Mouse (Mus musculus) kidney, embryonic 16.5 days (tissue): ENCODE data around the gene Lhfpl4. TPM values are rescaled to one million over a fixed set of nuclear protein-coding genes. Genes with fewer than 3 reads are reported as not detected.
A peak's percentile ranks its signal among the peaks of the same experiment; 100 is the strongest.

Experiments used
- ATAC-seq: fragments of 200-750 bp; cut with Nextera tagmentation; 2 replicates; pipeline ENCODE4 v1.8.0; 2017; ENCODE audit warnings: moderate TSS enrichment; ENCODE audit not compliant: low FRiP score, low TSS enrichment
- H3K27ac ChIP-seq: fragments of 300-500 bp; sonication (generic); 2 replicates; pipeline ENCODE4 v1.5.1; 2014; ENCODE audit warnings: low read length
- H3K27me3 ChIP-seq: fragments of 300-500 bp; sonication (generic); 2 replicates; pipeline ENCODE4 v1.6.1; 2014; ENCODE audit warnings: low read length, control low read depth, mixed read lengths; ENCODE audit not compliant: insufficient read depth
- H3K36me3 ChIP-seq: fragments of 300-500 bp; sonication (generic); 2 replicates; pipeline ENCODE4 v1.6.1; 2014; ENCODE audit warnings: low read length, control low read depth, mixed read lengths; ENCODE audit not compliant: insufficient read depth
- H3K4me1 ChIP-seq: fragments of 300-500 bp; sonication (generic); 2 replicates; pipeline ENCODE4 v1.6.1; 2014; ENCODE audit warnings: low read length, control low read depth, mixed read lengths; ENCODE audit not compliant: insufficient read depth
- H3K4me2 ChIP-seq: fragments of 300-500 bp; sonication (generic); replicated peaks from 2 replicates; pipeline ENCODE4 v1.6.1; 2014; ENCODE audit warnings: low read depth, low read length
- H3K4me3 ChIP-seq: fragments of 300-500 bp; sonication (generic); 2 replicates; pipeline ENCODE4 v1.5.1; 2014; ENCODE audit warnings: mild to moderate bottlenecking, low read length
- H3K9ac ChIP-seq: fragments of 300-500 bp; sonication (generic); replicated peaks from 2 replicates; pipeline ENCODE4 v1.6.1; 2014; ENCODE audit warnings: low read length
- H3K9me3 ChIP-seq: fragments of 300-500 bp; sonication (generic); 2 replicates; pipeline ENCODE4 v1.6.1; 2016; ENCODE audit warnings: low read length, control low read depth
- WGBS: fragments of 180-500 bp; shearing (Covaris S2); extraction: QIAGEN DNeasy Blood & Tissue Kit; methylation state at CpG from one replicate; pipeline ENCODE4 v1.1.7; 2014; 5-methylcytosine and 5-hydroxymethylcytosine counted together
- polyA plus RNA-seq: library from polyadenylated mRNA; unstranded; fragments of >200 nt; fragmentation: Nextera tagmentation; extraction: Ambion mirVana; gene quantifications from 2 replicates; pipeline ENCODE4 v1.2.1, GENCODE M21; 2015

Gene Lhfpl4
- polyA plus RNA-seq, 1 experiment from 2014 or later: 0.60 TPM

DNA sequence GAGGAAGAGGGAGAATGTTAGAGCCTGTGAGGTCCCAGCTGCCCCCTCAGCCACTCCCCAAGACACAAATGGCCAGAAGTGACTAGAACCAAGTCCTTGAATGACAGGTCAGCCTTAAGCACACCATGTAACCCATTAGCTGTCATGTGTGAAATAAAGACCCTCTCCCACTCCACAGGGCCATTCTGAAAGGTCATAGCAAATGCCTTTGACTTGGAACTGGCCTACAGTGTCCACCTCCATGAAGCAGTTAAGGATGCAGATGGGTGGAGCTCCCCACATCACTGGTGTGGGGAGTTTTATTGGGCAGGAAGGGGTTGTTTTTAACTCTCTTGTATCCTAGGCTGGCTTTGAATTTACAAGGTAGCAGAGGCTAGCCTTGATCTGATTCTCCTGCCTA lies 23.2 kb downstream of the Lhfpl4 start:
- Histone ChIP-seq H3K9me3 (no peaks in the 10 kb centered on the region), H3K36me3 (no peaks in the 10 kb centered on the region), H3K4me3 (no peak overlapping the region), H3K4me1 (peaks cover 5% of the 10 kb centered on the region), H3K4me2 (no peak overlapping the region), H3K27me3 (no peaks in the 10 kb centered on the region), H3K27ac (no peak overlapping the region), H3K9ac (no peak overlapping the region)
- peak; percentile 35; the same call in 1 of the 2 replicates for ATAC-seq

DNA sequence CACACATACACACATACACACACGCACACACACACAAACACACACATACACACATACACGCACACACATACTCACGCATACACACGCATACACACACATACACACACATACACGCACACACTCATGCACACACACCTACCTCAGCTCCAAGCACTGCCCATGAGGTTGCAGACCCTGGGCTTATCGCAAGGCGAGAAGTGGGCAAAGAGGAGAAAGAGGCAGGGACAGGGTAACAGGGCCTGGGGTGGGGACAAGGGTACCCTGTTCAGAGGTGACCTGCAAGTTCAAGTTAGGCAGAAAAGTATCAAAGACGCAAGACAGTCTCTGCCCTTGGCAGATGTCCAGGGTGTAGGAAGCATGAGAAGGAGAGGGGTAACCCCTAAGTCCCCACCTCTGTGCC lies 24.5 kb downstream of the Lhfpl4 start:
- H3K9ac ChIP-seq: no peak overlapping the region
- H3K4me1 ChIP-seq: peaks cover 10% of the 10 kb centered on the region
- no peak overlapping the region for H3K4me2 ChIP-seq
- 90% methylated on average over 8 of the region's 8 CpGs for WGBS
- no peaks in the 10 kb centered on the region for H3K9me3 ChIP-seq
- no peak for ATAC-seq
- no peaks in the 10 kb centered on the region for H3K36me3 ChIP-seq
- H3K27me3 ChIP-seq: no peaks in the 10 kb centered on the region
- no peak overlapping the region for H3K4me3 ChIP-seq
- no peak overlapping the region for H3K27ac ChIP-seq

DNA sequence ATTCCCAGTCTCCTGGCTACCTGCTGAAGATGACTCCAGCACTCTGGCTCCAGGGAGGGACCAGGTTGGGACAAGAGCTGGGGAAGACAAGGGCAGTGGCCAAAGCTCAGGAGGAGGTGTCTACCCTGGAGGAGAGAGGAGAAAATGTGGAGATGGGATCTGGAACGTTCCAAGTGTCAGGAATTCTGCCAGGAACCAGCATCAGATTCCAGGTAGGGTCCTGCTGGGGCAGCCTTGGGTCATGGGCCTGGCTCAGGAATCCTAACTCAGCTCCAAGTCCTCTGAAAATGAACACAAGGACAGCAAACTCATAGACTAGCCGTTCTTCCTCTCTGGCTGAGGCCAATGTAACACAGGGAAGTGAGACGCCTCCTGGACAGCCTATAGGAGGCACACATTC lies 25.3 kb downstream of the Lhfpl4 start:
- no peak overlapping the region for H3K4me2 ChIP-seq
- 61% methylated on average over 3 of the region's 3 CpGs for WGBS
- no peak for ATAC-seq
- H3K4me1 ChIP-seq: peaks cover 10% of the 10 kb centered on the region
- H3K9ac ChIP-seq: no peak overlapping the region
- no peaks in the 10 kb centered on the region for H3K27me3 ChIP-seq
- H3K9me3 ChIP-seq: no peaks in the 10 kb centered on the region
- H3K27ac ChIP-seq: no peak overlapping the region
- H3K4me3 ChIP-seq: no peak overlapping the region
- H3K36me3 ChIP-seq: no peaks in the 10 kb centered on the region

DNA sequence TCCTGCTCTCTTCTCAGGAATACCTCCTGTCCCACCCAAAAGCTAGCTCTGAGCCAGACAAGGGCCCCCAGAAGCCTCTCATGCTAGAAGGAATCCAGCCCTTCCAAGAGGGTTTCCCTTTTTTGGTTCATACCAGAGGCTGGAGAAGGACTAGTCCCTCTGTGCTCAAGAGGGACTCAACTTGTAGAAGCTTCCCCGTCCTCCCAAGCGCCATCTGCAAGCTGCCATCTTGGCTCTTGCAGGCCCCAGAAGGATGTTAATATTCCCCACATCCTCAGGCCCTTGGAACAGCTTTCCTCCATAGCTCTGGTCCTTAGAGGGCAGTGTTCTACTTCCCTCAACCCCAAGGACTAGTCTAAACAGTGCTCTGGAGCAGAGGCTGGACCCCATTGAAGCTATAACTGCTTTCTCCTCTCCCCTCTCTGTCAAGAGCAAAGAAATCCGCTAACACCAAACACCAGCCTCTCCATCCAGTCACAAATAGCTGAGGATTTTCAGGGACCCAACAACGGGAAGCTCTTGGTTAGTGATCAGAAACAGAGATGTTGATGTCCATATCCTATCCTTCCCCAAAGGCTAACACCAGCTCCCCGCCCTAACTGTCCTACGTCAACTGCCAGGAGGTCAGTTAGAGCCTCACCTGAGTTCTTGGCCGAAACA lies 26.7 kb downstream of the Lhfpl4 start:
- no peak overlapping the region for H3K9ac ChIP-seq
- no peaks in the 10 kb centered on the region for H3K36me3 ChIP-seq
- no peak overlapping the region for H3K27ac ChIP-seq
- H3K4me1 ChIP-seq: peaks cover 10% of the 10 kb centered on the region
- no peak overlapping the region for H3K4me2 ChIP-seq
- no peak overlapping the region for H3K4me3 ChIP-seq
- no peaks in the 10 kb centered on the region for H3K27me3 ChIP-seq
- ATAC-seq: no peak
- 93% methylated on average over 7 of the region's 7 CpGs for WGBS
- no peaks in the 10 kb centered on the region for H3K9me3 ChIP-seq

DNA sequence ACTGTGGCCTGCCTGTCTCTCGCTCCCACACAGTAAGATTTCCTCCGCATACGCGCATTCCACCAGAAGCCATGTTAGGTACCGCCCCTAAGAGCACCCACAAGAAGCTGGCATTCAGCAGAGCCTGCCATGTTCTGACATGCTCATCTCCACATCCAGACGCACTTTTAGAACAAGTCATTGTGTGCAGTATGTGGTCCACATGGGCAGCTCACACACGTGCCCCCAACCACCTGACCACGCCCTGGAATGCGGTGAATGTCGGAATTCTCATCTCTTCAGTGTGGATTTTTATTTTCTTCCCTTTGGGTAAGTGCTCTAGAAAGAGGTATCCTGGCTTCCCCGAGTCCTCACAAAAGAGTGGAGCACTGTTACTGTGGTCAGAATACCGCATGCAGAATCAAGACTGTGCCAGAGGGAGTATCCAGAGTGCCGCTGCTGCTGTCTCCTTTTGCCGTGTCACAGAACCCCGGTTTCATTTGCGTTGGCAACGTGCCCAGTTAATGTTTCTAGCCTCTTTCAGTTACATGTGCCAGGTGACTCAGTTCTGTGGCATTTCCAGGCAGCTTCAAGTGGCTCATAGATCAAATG lies 28.4 kb downstream of the Lhfpl4 start:
- 54% methylated on average over 17 of the region's 17 CpGs for WGBS

DNA sequence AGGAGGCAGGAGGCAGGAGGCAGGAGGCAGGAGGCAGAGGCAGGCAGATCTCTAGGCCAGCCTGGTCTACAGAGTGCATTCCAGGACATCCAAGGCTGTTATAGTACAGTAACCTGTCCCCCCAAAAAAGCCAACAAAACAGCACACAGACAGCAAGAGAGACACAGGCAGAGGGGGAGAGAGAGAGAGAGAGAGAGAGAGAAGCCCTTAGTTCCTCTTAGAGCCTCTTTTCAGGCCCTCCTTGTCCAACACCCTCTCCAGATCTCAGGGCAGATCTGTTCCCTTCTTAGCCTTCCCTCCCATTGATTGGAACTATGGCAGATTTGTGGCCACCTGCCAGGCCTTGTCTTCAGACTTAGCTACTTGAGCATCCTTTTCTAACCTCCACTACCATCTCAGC lies 31.7 kb downstream of the Lhfpl4 start:
- no peak for ATAC-seq
- H3K4me3 ChIP-seq: no peak overlapping the region
- H3K4me1 ChIP-seq: peaks cover 10% of the 10 kb centered on the region
- H3K36me3 ChIP-seq: peaks cover 10% of the 10 kb centered on the region
- no peak overlapping the region for H3K9ac ChIP-seq
- H3K9me3 ChIP-seq: no peaks in the 10 kb centered on the region
- no peaks in the 10 kb centered on the region for H3K27me3 ChIP-seq
- H3K27ac ChIP-seq: no peak overlapping the region
- H3K4me2 ChIP-seq: no peak overlapping the region

More for the DNA sequence above, 28.4 kb downstream of the Lhfpl4 start:
- Histone ChIP-seq H3K9me3 (no peaks in the 10 kb centered on the region), H3K27me3 (no peaks in the 10 kb centered on the region), H3K27ac (no peak overlapping the region), H3K4me1 (peaks cover 10% of the 10 kb centered on the region), H3K4me2 (peak overlapping the region; percentile 17; the same call in 1 of the 2 replicates), H3K36me3 (no peaks in the 10 kb centered on the region), H3K4me3 (no peak overlapping the region), H3K9ac (no peak overlapping the region)
- ATAC-seq: peak; percentile 60

DNA sequence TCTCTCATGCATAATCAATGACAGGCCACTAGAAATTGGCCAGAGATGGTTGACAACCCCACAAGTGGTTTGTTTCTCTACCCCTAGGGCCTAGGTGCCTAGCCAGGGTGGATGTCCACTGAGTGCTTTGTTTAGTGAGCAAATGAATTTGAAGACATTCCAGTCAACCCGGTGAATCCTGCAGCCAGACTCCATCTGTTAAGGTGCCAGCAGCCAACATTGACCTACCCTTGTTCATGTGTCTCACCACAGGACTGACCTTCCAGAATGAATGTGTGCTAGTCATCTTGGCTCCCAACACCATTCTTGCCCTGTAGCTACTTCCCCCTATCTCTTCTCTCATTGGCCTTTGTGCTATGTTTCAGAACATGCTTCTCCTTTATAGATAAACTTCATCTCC lies 33.2 kb downstream of the Lhfpl4 start:
- Histone ChIP-seq H3K27ac (no peak overlapping the region), H3K4me3 (no peak overlapping the region), H3K27me3 (no peaks in the 10 kb centered on the region), H3K9ac (no peak overlapping the region), H3K4me2 (no peak overlapping the region), H3K9me3 (no peaks in the 10 kb centered on the region), H3K4me1 (peaks cover 5% of the 10 kb centered on the region; the same call in 1 of the 2 replicates), H3K36me3 (peaks cover 10% of the 10 kb centered on the region)
- 83% methylated on average over 1 of the region's 1 CpGs for WGBS
- no peak for ATAC-seq

DNA sequence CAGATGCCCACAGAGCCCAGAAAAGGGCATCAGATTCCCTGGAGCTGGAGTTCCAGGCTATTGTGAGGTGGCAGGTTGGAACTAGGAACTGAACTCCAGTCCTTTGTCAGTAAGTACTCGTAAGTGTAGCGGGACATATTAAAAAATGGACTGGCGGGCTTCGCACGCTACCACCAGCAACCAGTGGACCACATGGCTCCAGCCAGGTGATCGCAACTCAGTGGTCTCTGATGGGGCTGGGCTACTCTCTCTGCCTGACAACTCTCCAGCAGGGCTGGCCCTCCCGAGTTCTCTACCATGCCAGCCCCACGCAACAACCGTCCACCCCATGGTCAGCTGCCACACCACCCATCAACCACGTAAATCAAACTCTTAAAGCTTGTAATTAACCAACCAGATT lies 35.1 kb downstream of the Lhfpl4 start:
- H3K27ac ChIP-seq: no peak overlapping the region
- no peaks in the 10 kb centered on the region for H3K27me3 ChIP-seq
- peaks cover 13% of the 10 kb centered on the region for H3K36me3 ChIP-seq
- no peaks in the 10 kb centered on the region for H3K9me3 ChIP-seq
- H3K9ac ChIP-seq: no peak overlapping the region
- no peak for ATAC-seq
- H3K4me1 ChIP-seq: no peaks in the 10 kb centered on the region
- H3K4me3 ChIP-seq: no peak overlapping the region
- no peak overlapping the region for H3K4me2 ChIP-seq
- WGBS: 91% methylated on average over 10 of the region's 10 CpGs

DNA sequence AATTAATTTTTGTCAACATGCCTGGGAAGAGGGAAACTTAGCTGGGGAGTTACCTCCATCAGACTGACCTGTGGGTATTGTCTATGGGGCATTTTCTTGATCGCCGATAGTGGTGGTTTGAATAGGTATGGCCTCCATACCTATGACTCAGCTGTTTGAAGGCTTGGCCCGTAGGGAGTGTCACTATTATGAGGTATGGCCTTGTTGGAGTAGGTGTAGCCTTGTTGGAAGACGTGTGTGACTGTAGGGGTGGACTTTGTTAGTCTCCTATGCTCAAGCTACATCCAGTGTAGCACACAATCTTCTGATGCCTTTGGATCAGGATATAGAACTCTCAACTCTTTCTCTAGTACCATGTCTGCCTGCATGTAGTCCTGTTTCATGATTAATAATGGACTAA lies 39.1 kb downstream of the Lhfpl4 start:
- Histone ChIP-seq H3K27me3 (no peaks in the 10 kb centered on the region), H3K4me2 (no peak overlapping the region), H3K4me3 (no peak overlapping the region), H3K4me1 (no peaks in the 10 kb centered on the region), H3K9me3 (no peaks in the 10 kb centered on the region), H3K27ac (no peak overlapping the region), H3K36me3 (peaks cover 49% of the 10 kb centered on the region), H3K9ac (no peak overlapping the region)
- ATAC-seq: no peak
- WGBS: 87% methylated on average over 4 of the region's 4 CpGs

DNA sequence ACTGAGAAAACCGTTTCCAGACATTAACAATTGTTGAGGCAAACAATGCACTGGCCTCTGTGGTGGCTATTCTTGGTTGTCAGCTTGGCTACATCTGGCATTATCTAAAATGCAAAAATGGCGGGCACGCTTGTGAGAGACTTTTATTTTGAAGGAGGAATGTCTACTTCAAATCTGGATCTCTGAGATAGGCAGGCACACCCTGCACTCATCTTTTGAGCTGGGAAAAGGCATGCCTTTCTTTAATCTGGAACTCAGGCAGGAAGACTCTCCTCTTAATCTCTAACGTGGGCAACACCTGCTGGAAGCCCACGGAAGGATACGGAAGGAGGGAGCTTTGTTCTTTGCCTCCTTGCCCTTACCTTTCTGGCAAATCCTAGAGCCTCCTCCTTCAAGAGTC lies 40.3 kb downstream of the Lhfpl4 start:
- no peak overlapping the region for H3K27ac ChIP-seq
- H3K4me1 ChIP-seq: no peaks in the 10 kb centered on the region
- H3K4me2 ChIP-seq: no peak overlapping the region
- H3K9me3 ChIP-seq: no peaks in the 10 kb centered on the region
- 90% methylated on average over 6 of the region's 6 CpGs for WGBS
- peaks cover 56% of the 10 kb centered on the region for H3K36me3 ChIP-seq
- ATAC-seq: no peak
- no peak overlapping the region for H3K4me3 ChIP-seq
- H3K27me3 ChIP-seq: no peaks in the 10 kb centered on the region
- no peak overlapping the region for H3K9ac ChIP-seq
